Mouse (Mus musculus): ENCODE measurements at regions not wholly inside any gene's neighbourhood (a gene's known extent, or its start where the extent isn't known, plus 50 kb on each side); places are given as distances from the start of the nearest gene placed in this dataset.

DNA sequence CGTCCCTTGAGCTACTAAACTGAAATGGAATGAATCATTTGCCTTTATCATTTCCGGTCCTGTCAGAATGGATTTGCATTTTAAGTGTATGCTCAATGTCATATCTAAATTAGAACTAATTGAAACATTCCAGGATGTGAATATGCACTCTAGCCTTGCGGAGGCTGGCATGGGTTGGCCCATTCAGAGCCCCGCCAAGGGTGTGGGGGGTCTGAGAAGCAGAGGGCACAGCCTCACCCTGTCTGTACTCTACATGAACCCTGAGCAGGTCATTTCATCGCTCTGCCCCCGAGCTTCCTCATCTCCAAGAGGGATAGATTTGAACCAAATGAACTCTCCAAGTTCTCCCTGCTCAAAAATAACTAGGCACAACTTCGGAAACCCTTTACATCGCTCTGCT is 250.1 kb upstream of the Cdh5 start:
- Histone ChIP-seq H3K27me3 (ENCODE audit: control insufficient read depth, insufficient read depth, low read length) (no peaks in the 10 kb centered on the region), H3K4me1 (replicated peaks; ENCODE audit: control insufficient read depth, insufficient read depth, low read length) (no peaks in the 10 kb centered on the region), H3K27ac (ENCODE audit: control insufficient read depth, insufficient read depth, low read length) (no peak overlapping the region), H3K4me3 (ENCODE audit: control insufficient read depth, insufficient read depth, low read length) (no peak overlapping the region), H3K36me3 (ENCODE audit: control insufficient read depth, insufficient read depth, low read length) (no peaks in the 10 kb centered on the region)
- DNase-seq = no peak
- TF ChIP-seq POLR2A (IDR thresholded peaks at IDR 0.05; ENCODE audit: control insufficient read depth, extremely low read depth, insufficient read depth, low read length, poor library complexity) (no peak), CTCF (IDR thresholded peaks at IDR 0.05; ENCODE audit: borderline replicate concordance, control insufficient read depth, extremely low read depth, insufficient read depth, low read length, poor library complexity) (no peak)
- 88% methylated on average over 8 of the region's 8 CpGs for WGBS

GRCm38 (mm10) chr8:103853048-103853447 is 248.4 kb upstream of the Cdh5 start:
- Histone ChIP-seq H3K36me3 (ENCODE audit: control insufficient read depth, insufficient read depth, low read length) (no peaks in the 10 kb centered on the region), H3K4me1 (replicated peaks; ENCODE audit: control insufficient read depth, insufficient read depth, low read length) (no peaks in the 10 kb centered on the region), H3K27ac (ENCODE audit: control insufficient read depth, insufficient read depth, low read length) (no peak overlapping the region), H3K4me3 (ENCODE audit: control insufficient read depth, insufficient read depth, low read length) (no peak overlapping the region), H3K27me3 (ENCODE audit: control insufficient read depth, insufficient read depth, low read length) (no peaks in the 10 kb centered on the region)
- no peak for TF ChIP-seq CTCF (IDR thresholded peaks at IDR 0.05; ENCODE audit: borderline replicate concordance, control insufficient read depth, extremely low read depth, insufficient read depth, low read length, poor library complexity)
- no peak for TF ChIP-seq POLR2A (IDR thresholded peaks at IDR 0.05; ENCODE audit: control insufficient read depth, extremely low read depth, insufficient read depth, low read length, poor library complexity)
- DNase-seq = no peak
- WGBS = 87% methylated on average over 4 of the region's 4 CpGs

DNA sequence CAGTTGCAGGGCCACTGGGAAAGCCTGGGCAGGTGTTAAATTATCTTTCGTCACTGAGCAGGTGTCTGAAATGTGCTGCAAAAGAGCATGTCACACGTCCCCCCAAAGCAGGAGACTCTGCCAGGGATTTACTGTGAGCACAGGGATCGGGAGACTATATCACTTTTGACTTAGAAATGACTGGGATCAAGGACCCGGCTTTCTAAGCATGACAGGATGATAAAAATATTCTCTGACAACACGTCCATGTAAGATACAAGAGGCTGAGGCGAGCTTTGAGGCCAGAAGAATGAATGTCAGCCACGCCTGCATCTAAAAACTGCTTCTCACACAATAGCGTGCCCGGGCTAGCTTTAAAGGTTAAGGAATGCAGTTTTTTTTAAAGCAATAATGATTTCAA is 246.1 kb upstream of the Cdh5 start:
- H3K36me3 ChIP-seq (ENCODE audit: control insufficient read depth, insufficient read depth, low read length) = no peaks in the 10 kb centered on the region
- WGBS = 82% methylated on average over 9 of the region's 9 CpGs
- no peaks in the 10 kb centered on the region for H3K4me1 ChIP-seq (replicated peaks; ENCODE audit: control insufficient read depth, insufficient read depth, low read length)
- DNase-seq = no peak
- H3K4me3 ChIP-seq (ENCODE audit: control insufficient read depth, insufficient read depth, low read length) = no peak overlapping the region
- TF ChIP-seq POLR2A (IDR thresholded peaks at IDR 0.05; ENCODE audit: control insufficient read depth, extremely low read depth, insufficient read depth, low read length, poor library complexity) (no peak), CTCF (IDR thresholded peaks at IDR 0.05; ENCODE audit: borderline replicate concordance, control insufficient read depth, extremely low read depth, insufficient read depth, low read length, poor library complexity) (no peak)
- no peaks in the 10 kb centered on the region for H3K27me3 ChIP-seq (ENCODE audit: control insufficient read depth, insufficient read depth, low read length)
- no peak overlapping the region for H3K27ac ChIP-seq (ENCODE audit: control insufficient read depth, insufficient read depth, low read length)

GRCm38 (mm10) chr8:103859130-103859529 is 242.3 kb upstream of the Cdh5 start:
- no peak for DNase-seq
- 95% methylated on average over 1 of the region's 1 CpGs for WGBS
- no peaks in the 10 kb centered on the region for H3K4me1 ChIP-seq (replicated peaks; ENCODE audit: control insufficient read depth, insufficient read depth, low read length)
- no peak overlapping the region for H3K27ac ChIP-seq (ENCODE audit: control insufficient read depth, insufficient read depth, low read length)
- no peaks in the 10 kb centered on the region for H3K36me3 ChIP-seq (ENCODE audit: control insufficient read depth, insufficient read depth, low read length)
- TF ChIP-seq POLR2A (IDR thresholded peaks at IDR 0.05; ENCODE audit: control insufficient read depth, extremely low read depth, insufficient read depth, low read length, poor library complexity) (no peak), CTCF (IDR thresholded peaks at IDR 0.05; ENCODE audit: borderline replicate concordance, control insufficient read depth, extremely low read depth, insufficient read depth, low read length, poor library complexity) (no peak)
- H3K4me3 ChIP-seq (ENCODE audit: control insufficient read depth, insufficient read depth, low read length) = no peak overlapping the region
- H3K27me3 ChIP-seq (ENCODE audit: control insufficient read depth, insufficient read depth, low read length) = no peaks in the 10 kb centered on the region

GRCm38 (mm10) chr8:103873598-103874502 is 227.6 kb upstream of the Cdh5 start:
- no peaks in the 10 kb centered on the region for H3K36me3 ChIP-seq (ENCODE audit: control insufficient read depth, insufficient read depth, low read length)
- WGBS = 62% methylated on average over 7 of the region's 7 CpGs
- TF ChIP-seq POLR2A (IDR thresholded peaks at IDR 0.05; ENCODE audit: control insufficient read depth, extremely low read depth, insufficient read depth, low read length, poor library complexity) (no peak), CTCF (IDR thresholded peaks at IDR 0.05; ENCODE audit: borderline replicate concordance, control insufficient read depth, extremely low read depth, insufficient read depth, low read length, poor library complexity) (no peak)
- no peaks in the 10 kb centered on the region for H3K4me1 ChIP-seq (replicated peaks; ENCODE audit: control insufficient read depth, insufficient read depth, low read length)
- no peak for DNase-seq
- H3K27ac ChIP-seq (ENCODE audit: control insufficient read depth, insufficient read depth, low read length) = no peak overlapping the region
- H3K4me3 ChIP-seq (ENCODE audit: control insufficient read depth, insufficient read depth, low read length) = no peak overlapping the region
- H3K27me3 ChIP-seq (ENCODE audit: control insufficient read depth, insufficient read depth, low read length) = no peaks in the 10 kb centered on the region

GRCm38 (mm10) chr8:103874506-103874905 is 226.9 kb upstream of the Cdh5 start:
- Histone ChIP-seq H3K27me3 (ENCODE audit: control insufficient read depth, insufficient read depth, low read length) (no peaks in the 10 kb centered on the region), H3K4me1 (replicated peaks; ENCODE audit: control insufficient read depth, insufficient read depth, low read length) (no peaks in the 10 kb centered on the region), H3K36me3 (ENCODE audit: control insufficient read depth, insufficient read depth, low read length) (no peaks in the 10 kb centered on the region), H3K4me3 (ENCODE audit: control insufficient read depth, insufficient read depth, low read length) (no peak overlapping the region), H3K27ac (ENCODE audit: control insufficient read depth, insufficient read depth, low read length) (no peak overlapping the region)
- 76% methylated on average over 8 of the region's 8 CpGs for WGBS
- no peak for DNase-seq
- TF ChIP-seq CTCF (IDR thresholded peaks at IDR 0.05; ENCODE audit: borderline replicate concordance, control insufficient read depth, extremely low read depth, insufficient read depth, low read length, poor library complexity) (no peak), POLR2A (IDR thresholded peaks at IDR 0.05; ENCODE audit: control insufficient read depth, extremely low read depth, insufficient read depth, low read length, poor library complexity) (no peak)

Measured in thymus, adult 2 months (tissue).